Mouse (Mus musculus) embryonic facial prominence, embryonic 11.5 days (tissue): ENCODE measurements at regions not wholly inside any gene's neighbourhood (a gene's known extent, or its start where the extent isn't known, plus 50 kb on each side); places are given as distances from the start of the nearest gene placed in this dataset.
"Not testable (repeated sequence)": the region's sequence is repeated elsewhere in the genome, so short reads cannot be mapped to it uniquely, and the experiment has no call there.

Experiments used
- ATAC-seq: fragments of 200-750 bp; cut with Nextera tagmentation; replicated peaks from 2 replicates; pipeline ENCODE4 v1.8.0; 2017; ENCODE audit warnings: low read depth; ENCODE audit not compliant: insufficient number of reproducible peaks, low FRiP score, low TSS enrichment
- DNase-seq: peaks from one replicate; pipeline ENCODE4 v3.0.0-alpha.2; 2015; ENCODE audit warnings: low spot score
- H3K27ac ChIP-seq: fragments of 300-500 bp; sonication (generic); replicated peaks from 2 replicates; pipeline ENCODE4 v1.5.1; 2014; ENCODE audit warnings: mild to moderate bottlenecking, low read depth, low read length, control low read depth
- H3K27me3 ChIP-seq: fragments of 300-500 bp; sonication (generic); 2 replicates; pipeline ENCODE4 v1.6.1; 2014; ENCODE audit warnings: mild to moderate bottlenecking, low read length, moderate library complexity, mixed read lengths; ENCODE audit not compliant: control insufficient read depth, insufficient read depth
- H3K36me3 ChIP-seq: fragments of 300-500 bp; sonication (generic); replicated peaks from 2 replicates; pipeline ENCODE4 v1.6.1; 2014; ENCODE audit warnings: low read depth, mild to moderate bottlenecking, low read length, moderate library complexity, mixed read lengths; ENCODE audit not compliant: control insufficient read depth, insufficient read depth
- H3K4me1 ChIP-seq: fragments of 300-500 bp; sonication (generic); 2 replicates; pipeline ENCODE4 v1.6.1; 2014; ENCODE audit warnings: low read length, mixed read lengths; ENCODE audit not compliant: control insufficient read depth, insufficient read depth
- H3K4me2 ChIP-seq: fragments of 300-500 bp; sonication (generic); 2 replicates; pipeline ENCODE4 v1.6.1; 2014; ENCODE audit warnings: low read depth, mild to moderate bottlenecking, control low read depth, low read length, moderate library complexity
- H3K4me3 ChIP-seq: fragments of 300-500 bp; sonication (generic); 2 replicates; pipeline ENCODE4 v1.5.1; 2014; ENCODE audit warnings: low read depth, low read length, control low read depth
- H3K9ac ChIP-seq: fragments of 300-500 bp; sonication (generic); replicated peaks from 2 replicates; pipeline ENCODE4 v1.6.1; 2014; ENCODE audit warnings: mild to moderate bottlenecking, control low read depth, low read length
- H3K9me3 ChIP-seq: fragments of 300-500 bp; sonication (generic); replicated peaks from 2 replicates; pipeline ENCODE4 v1.6.1; 2016; ENCODE audit warnings: mild to moderate bottlenecking, low read length, inconsistent platforms, mixed read lengths; ENCODE audit not compliant: control insufficient read depth
- WGBS: fragments of 180-500 bp; shearing (Covaris S2); extraction: QIAGEN DNeasy Blood & Tissue Kit; methylation state at CpG from one replicate; pipeline ENCODE4 v1.1.7; 2014; 5-methylcytosine and 5-hydroxymethylcytosine counted together

DNA sequence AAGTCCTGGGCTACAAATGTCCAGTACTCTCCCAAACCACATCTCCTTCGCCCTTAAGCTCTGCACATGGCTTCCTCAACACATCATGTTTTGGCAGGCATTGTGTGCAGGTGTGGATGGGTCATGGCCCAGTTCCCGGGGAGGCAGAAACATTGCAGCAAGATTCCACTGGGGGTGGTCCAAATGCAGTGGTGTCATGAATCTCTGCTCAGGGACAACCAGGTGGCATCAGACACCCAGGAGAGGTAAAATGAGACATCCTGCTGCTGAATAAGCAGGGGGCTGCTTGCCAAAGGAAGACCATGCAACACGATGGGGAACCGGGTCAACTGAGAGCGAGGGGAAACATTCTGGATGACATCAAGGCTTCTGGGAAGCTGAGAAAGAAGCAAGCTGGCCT, 149.0 kb upstream of the Rxfp2 start:
- Histone ChIP-seq H3K4me3 (no peak overlapping the region), H3K27me3 (no peaks in the 10 kb centered on the region)
- 82% methylated on average over 5 of the region's 5 CpGs for WGBS

DNA sequence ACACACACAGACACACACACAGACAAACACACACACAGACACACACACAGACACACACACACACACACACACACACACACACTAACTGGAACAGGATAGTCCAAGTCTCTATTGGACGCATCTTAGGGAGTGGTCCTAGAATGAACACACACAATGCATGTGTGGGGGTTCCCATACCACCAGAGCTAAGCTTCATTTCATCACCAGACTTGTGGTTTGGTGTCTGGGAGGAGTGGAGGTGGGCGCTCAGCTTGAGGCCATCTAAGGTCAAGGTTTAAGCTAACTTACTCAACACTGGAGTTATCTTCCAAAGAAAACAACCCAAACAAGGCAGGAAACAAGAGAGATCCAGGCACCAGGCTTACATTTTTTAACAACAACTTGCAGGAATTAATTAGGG, 147.9 kb upstream of the Rxfp2 start:
- Histone ChIP-seq H3K4me3 (no peak overlapping the region), H3K9me3 (no peaks in the 10 kb centered on the region), H3K9ac (no peak overlapping the region), H3K27ac (no peak overlapping the region), H3K36me3 (no peaks in the 10 kb centered on the region), H3K4me2 (no peak overlapping the region), H3K4me1 (no peaks in the 10 kb centered on the region), H3K27me3 (no peaks in the 10 kb centered on the region)
- 74% methylated on average over 2 of the region's 2 CpGs for WGBS
- no peak for DNase-seq
- no peak for ATAC-seq

More for the DNA sequence above, 149.0 kb upstream of the Rxfp2 start:
- Histone ChIP-seq H3K9ac (no peak overlapping the region), H3K4me1 (no peaks in the 10 kb centered on the region), H3K9me3 (no peaks in the 10 kb centered on the region), H3K4me2 (no peak overlapping the region), H3K36me3 (no peaks in the 10 kb centered on the region), H3K27ac (no peak overlapping the region)
- ATAC-seq (no peak), DNase-seq (no peak)

DNA sequence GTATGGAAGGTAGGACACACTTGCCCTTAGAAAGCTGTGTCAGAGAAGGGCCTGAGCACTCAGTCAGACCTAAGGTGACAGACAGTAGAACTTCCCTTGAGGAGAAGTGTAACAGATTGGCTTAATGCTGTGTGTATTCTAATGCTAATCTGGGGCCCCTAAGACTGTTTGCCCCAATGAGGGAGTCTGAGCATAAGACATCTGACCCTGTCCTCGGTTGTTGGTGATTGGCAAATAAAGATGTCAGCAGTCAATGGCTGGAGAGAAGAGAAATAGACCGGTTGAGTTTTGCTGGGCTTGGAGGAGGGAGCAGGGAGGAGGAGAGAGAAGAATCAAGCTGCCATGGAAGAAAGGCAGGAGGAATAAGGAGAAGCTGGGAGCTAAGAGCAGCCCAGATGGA, 147.0 kb upstream of the Rxfp2 start:
- Histone ChIP-seq H3K9ac (no peak overlapping the region), H3K4me3 (no peak overlapping the region), H3K27ac (no peak overlapping the region), H3K9me3 (no peaks in the 10 kb centered on the region), H3K36me3 (no peaks in the 10 kb centered on the region), H3K4me2 (no peak overlapping the region), H3K4me1 (no peaks in the 10 kb centered on the region), H3K27me3 (no peaks in the 10 kb centered on the region)
- ATAC-seq (no peak), DNase-seq (no peak)
- 28% methylated on average over 2 of the region's 2 CpGs for WGBS

DNA sequence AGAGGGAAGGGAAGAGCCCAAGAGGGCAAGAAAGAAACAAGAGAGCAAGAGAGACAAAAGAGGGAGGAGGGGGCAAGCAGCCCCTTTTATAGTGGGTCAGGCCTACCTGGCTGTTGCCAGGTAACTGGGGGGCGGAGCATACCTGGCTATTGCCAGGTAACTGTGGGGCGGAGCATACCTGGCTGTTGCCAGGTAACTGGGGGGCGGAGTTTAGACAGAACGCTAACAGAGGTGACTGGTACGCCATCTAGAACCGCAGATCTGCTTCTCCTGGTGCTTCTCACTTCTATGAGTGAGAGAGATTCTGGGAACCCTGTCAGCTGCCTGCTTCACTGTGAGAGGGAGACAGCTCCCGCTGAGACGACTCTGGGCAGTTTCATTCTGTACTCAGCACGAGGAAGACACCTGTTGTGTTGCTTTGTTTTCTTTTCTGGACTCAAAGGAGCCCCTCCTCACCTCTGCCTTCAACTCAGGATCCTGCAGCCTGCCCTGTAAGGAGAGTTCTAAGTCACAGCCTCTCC, 144.9 kb upstream of the Rxfp2 start:
- no peaks in the 10 kb centered on the region for H3K36me3 ChIP-seq

DNA sequence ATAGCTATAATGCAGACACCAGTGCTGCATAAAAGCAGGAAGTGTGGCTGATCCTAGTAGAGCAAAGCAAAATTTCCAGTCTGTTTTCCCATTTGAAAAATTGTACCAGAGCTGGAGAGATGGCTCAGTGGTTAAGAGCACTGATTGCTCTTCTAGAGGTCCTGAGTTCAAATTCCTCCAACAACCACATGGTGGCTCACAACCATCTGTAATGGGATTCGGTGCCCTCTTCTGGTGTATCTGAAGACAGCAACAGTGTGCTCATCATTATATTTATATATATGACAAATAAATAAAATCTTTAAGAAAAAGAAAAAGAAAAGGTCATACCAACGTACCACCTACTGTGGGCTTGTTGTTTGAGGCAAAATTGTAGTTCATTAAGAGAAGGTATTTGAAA, 144.1 kb upstream of the Rxfp2 start:
- Histone ChIP-seq H3K36me3 (no peaks in the 10 kb centered on the region), H3K27ac (no peak overlapping the region), H3K9ac (no peak overlapping the region), H3K4me3 (no peak overlapping the region), H3K4me2 (no peak overlapping the region), H3K4me1 (no peaks in the 10 kb centered on the region), H3K9me3 (no peaks in the 10 kb centered on the region), H3K27me3 (no peaks in the 10 kb centered on the region)
- WGBS: 83% methylated on average over 2 of the region's 2 CpGs
- ATAC-seq: no peak
- DNase-seq: no peak

More for the DNA sequence above, 144.9 kb upstream of the Rxfp2 start:
- Histone ChIP-seq H3K9me3 (no peaks in the 10 kb centered on the region), H3K27ac (no peak overlapping the region), H3K27me3 (no peaks in the 10 kb centered on the region), H3K4me3 (no peak overlapping the region), H3K4me2 (no peak overlapping the region), H3K4me1 (no peaks in the 10 kb centered on the region), H3K9ac (no peak overlapping the region)
- 21% methylated on average over 9 of the region's 9 CpGs for WGBS
- DNase-seq (peak; percentile 8), ATAC-seq (no peak)

- not testable (repeated sequence) for H3K27ac ChIP-seq, H3K4me1 ChIP-seq, H3K4me2 ChIP-seq, H3K9ac ChIP-seq, H3K36me3 ChIP-seq, DNase-seq, H3K27me3 ChIP-seq, ATAC-seq, H3K4me3 ChIP-seq, H3K9me3 ChIP-seq
Measured at GRCm38 (mm10) chr5:149892453-149892852, 126.0 kb upstream of the Rxfp2 start.

- ATAC-seq: no peak
- no peak for DNase-seq
- Histone ChIP-seq H3K36me3 (no peaks in the 10 kb centered on the region), H3K4me3 (no peak overlapping the region), H3K9ac (no peak overlapping the region), H3K4me2 (no peak overlapping the region), H3K27ac (no peak overlapping the region), H3K4me1 (no peaks in the 10 kb centered on the region), H3K9me3 (no peaks in the 10 kb centered on the region), H3K27me3 (no peaks in the 10 kb centered on the region)
- WGBS: 70% methylated on average over 3 of the region's 3 CpGs
Measured at GRCm38 (mm10) chr5:149906927-149907326, 111.5 kb upstream of the Rxfp2 start.

GRCm38 (mm10) chr5:149908376-149909078, 109.9 kb upstream of the Rxfp2 start:
- no peak overlapping the region for H3K27ac ChIP-seq
- H3K4me2 ChIP-seq: no peak overlapping the region
- H3K27me3 ChIP-seq: no peaks in the 10 kb centered on the region
- no peak overlapping the region for H3K4me3 ChIP-seq
- H3K9me3 ChIP-seq: no peaks in the 10 kb centered on the region
- no peak for ATAC-seq
- no peaks in the 10 kb centered on the region for H3K4me1 ChIP-seq
- no peak for DNase-seq
- no peak overlapping the region for H3K9ac ChIP-seq
- no peaks in the 10 kb centered on the region for H3K36me3 ChIP-seq
- 74% methylated on average over 4 of the region's 4 CpGs for WGBS
